Mouse (Mus musculus): ENCODE results near the gene Cyp27b1. TPM values are rescaled to one million over a fixed set of nuclear protein-coding genes. Genes with fewer than 3 reads are reported as not detected.

Gene Cyp27b1
- polyA plus RNA-seq, 1 experiment, result not detected

- no peak overlapping the region for H3K27ac ChIP-seq (replicated peaks; ENCODE audit: low read depth, low read length)
- H3K4me3 ChIP-seq (ENCODE audit: insufficient read depth, low read depth, low read length), result no peak overlapping the region
- peaks cover 2% of the 10 kb centered on the region; the same call in 1 of the 2 replicates for H3K4me1 ChIP-seq (ENCODE audit: control insufficient read depth, insufficient read depth, insufficient read length, low read length)
Observed at GRCm38 (mm10) chr10:127083292-127083914, 35.4 kb downstream of the Cyp27b1 start.

- H3K4me1 ChIP-seq (ENCODE audit: control insufficient read depth, insufficient read depth, insufficient read length, low read length), result peaks cover 2% of the 10 kb centered on the region; the same call in 1 of the 2 replicates
Observed at GRCm38 (mm10) chr10:127083915-127084306, 35.9 kb downstream of the Cyp27b1 start.

GRCm38 (mm10) chr10:127085052-127085451 is 37.0 kb downstream of the Cyp27b1 start:
- peaks cover 2% of the 10 kb centered on the region; the same call in 1 of the 2 replicates for H3K4me1 ChIP-seq (ENCODE audit: control insufficient read depth, insufficient read depth, insufficient read length, low read length)
- H3K4me3 ChIP-seq (ENCODE audit: insufficient read depth, low read depth, low read length), result no peak overlapping the region
- H3K27ac ChIP-seq (replicated peaks; ENCODE audit: low read depth, low read length), result no peak overlapping the region

More at GRCm38 (mm10) chr10:127083915-127084306, 35.9 kb downstream of the Cyp27b1 start:
- Histone ChIP-seq H3K27ac (replicated peaks; ENCODE audit: low read depth, low read length) (no peak overlapping the region), H3K4me3 (ENCODE audit: insufficient read depth, low read depth, low read length) (no peak overlapping the region)

GRCm38 (mm10) chr10:127085633-127086032 is 37.6 kb downstream of the Cyp27b1 start:
- no peak overlapping the region for H3K4me3 ChIP-seq (ENCODE audit: insufficient read depth, low read depth, low read length)
- H3K4me1 ChIP-seq (ENCODE audit: control insufficient read depth, insufficient read depth, insufficient read length, low read length), result peaks cover 2% of the 10 kb centered on the region; the same call in 1 of the 2 replicates
- H3K27ac ChIP-seq (replicated peaks; ENCODE audit: low read depth, low read length), result no peak overlapping the region

GRCm38 (mm10) chr10:127090560-127091411 is 42.7 kb downstream of the Cyp27b1 start:
- H3K4me1 ChIP-seq (ENCODE audit: control insufficient read depth, insufficient read depth, insufficient read length, low read length), result no peaks in the 10 kb centered on the region; the same call in 1 of the 2 replicates
- no peak overlapping the region for H3K4me3 ChIP-seq (ENCODE audit: insufficient read depth, low read depth, low read length)
- no peak overlapping the region for H3K27ac ChIP-seq (replicated peaks; ENCODE audit: low read depth, low read length)

- Histone ChIP-seq H3K4me1 (ENCODE audit: control insufficient read depth, insufficient read depth, insufficient read length, low read length) (no peaks in the 10 kb centered on the region; the same call in 1 of the 2 replicates), H3K4me3 (ENCODE audit: insufficient read depth, low read depth, low read length) (no peak overlapping the region), H3K27ac (replicated peaks; ENCODE audit: low read depth, low read length) (no peak overlapping the region)
Observed at GRCm38 (mm10) chr10:127091507-127092396, 43.7 kb downstream of the Cyp27b1 start.

- Histone ChIP-seq H3K4me1 (ENCODE audit: control insufficient read depth, insufficient read depth, insufficient read length, low read length) (no peaks in the 10 kb centered on the region; the same call in 1 of the 2 replicates), H3K4me3 (ENCODE audit: insufficient read depth, low read depth, low read length) (no peak overlapping the region), H3K27ac (replicated peaks; ENCODE audit: low read depth, low read length) (no peak overlapping the region)
Observed at GRCm38 (mm10) chr10:127092742-127093141, 44.7 kb downstream of the Cyp27b1 start.

GRCm38 (mm10) chr10:127094382-127094802 is 46.3 kb downstream of the Cyp27b1 start:
- no peaks in the 10 kb centered on the region; the same call in 1 of the 2 replicates for H3K4me1 ChIP-seq (ENCODE audit: control insufficient read depth, insufficient read depth, insufficient read length, low read length)
- no peak overlapping the region for H3K27ac ChIP-seq (replicated peaks; ENCODE audit: low read depth, low read length)
- H3K4me3 ChIP-seq (ENCODE audit: insufficient read depth, low read depth, low read length), result no peak overlapping the region

GRCm38 (mm10) chr10:127098514-127098913 is 50.5 kb downstream of the Cyp27b1 start:
- H3K4me1 ChIP-seq (ENCODE audit: control insufficient read depth, insufficient read depth, insufficient read length, low read length), result no peaks in the 10 kb centered on the region
- no peak overlapping the region for H3K27ac ChIP-seq (replicated peaks; ENCODE audit: low read depth, low read length)
- no peak overlapping the region for H3K4me3 ChIP-seq (ENCODE audit: insufficient read depth, low read depth, low read length)

- Histone ChIP-seq H3K4me1 (ENCODE audit: control insufficient read depth, insufficient read depth, insufficient read length, low read length) (no peaks in the 10 kb centered on the region), H3K4me3 (ENCODE audit: insufficient read depth, low read depth, low read length) (no peak overlapping the region), H3K27ac (replicated peaks; ENCODE audit: low read depth, low read length) (no peak overlapping the region)
Observed at GRCm38 (mm10) chr10:127099191-127099590, 51.1 kb downstream of the Cyp27b1 start.

- Histone ChIP-seq H3K4me1 (ENCODE audit: control insufficient read depth, insufficient read depth, insufficient read length, low read length) (no peaks in the 10 kb centered on the region), H3K27ac (replicated peaks; ENCODE audit: low read depth, low read length) (no peak overlapping the region), H3K4me3 (ENCODE audit: insufficient read depth, low read depth, low read length) (no peak overlapping the region)
Observed at GRCm38 (mm10) chr10:127099868-127100267, 51.8 kb downstream of the Cyp27b1 start.

GRCm38 (mm10) chr10:127100414-127100813 is 52.4 kb downstream of the Cyp27b1 start:
- Histone ChIP-seq H3K4me3 (ENCODE audit: insufficient read depth, low read depth, low read length) (no peak overlapping the region), H3K27ac (replicated peaks; ENCODE audit: low read depth, low read length) (no peak overlapping the region), H3K4me1 (ENCODE audit: control insufficient read depth, insufficient read depth, insufficient read length, low read length) (no peaks in the 10 kb centered on the region)

GRCm38 (mm10) chr10:127101151-127101550 is 53.1 kb downstream of the Cyp27b1 start:
- no peak overlapping the region for H3K27ac ChIP-seq (replicated peaks; ENCODE audit: low read depth, low read length)
- H3K4me1 ChIP-seq (ENCODE audit: control insufficient read depth, insufficient read depth, insufficient read length, low read length), result no peaks in the 10 kb centered on the region
- H3K4me3 ChIP-seq (ENCODE audit: insufficient read depth, low read depth, low read length), result no peak overlapping the region
